Mouse (Mus musculus): ENCODE measurements around the gene Vmn1r165. TPM values are rescaled to one million over a fixed set of nuclear protein-coding genes. Genes with fewer than 3 reads are reported as not detected.

The Vmn1r165 gene
- polyA plus RNA-seq (2012; rRNA removed), result not detected in 2 replicates

GRCm38 (mm10) chr7:23217032-23217431 is at the start of gene Vmn1r165:
Gene Vmn1r165 (plus strand): TSS chr7:23217332.

GRCm38 (mm10) chr7:23251582-23251981 is 34.5 kb downstream of the Vmn1r165 start, which contains the start of gene Vmn1r166:
Gene Vmn1r166 (minus strand): TSS chr7:23251682.

Other genes with a start within 250 kb of the Vmn1r165 start
- gene Gm4214, start 232.7 kb upstream of the Vmn1r165 start, polyA plus RNA-seq (2012; rRNA removed), result not detected in 2 replicates
- gene Gm4216, start 197.4 kb upstream of the Vmn1r165 start, polyA plus RNA-seq (2012; rRNA removed), result not detected in 2 replicates
- gene Vmn1r163, start 161.8 kb upstream of the Vmn1r165 start, polyA plus RNA-seq (2012; rRNA removed), result not detected in 2 replicates
- gene Gm8720, start 149.9 kb upstream of the Vmn1r165 start, polyA plus RNA-seq (2012; rRNA removed), result not detected in 2 replicates
- gene Gm10662, start 72.9 kb upstream of the Vmn1r165 start, polyA plus RNA-seq (2012; rRNA removed), result not detected in 2 replicates
- not detected in 2 replicates for gene Vmn1r166, start 34.4 kb downstream of the Vmn1r165 start, polyA plus RNA-seq (2012; rRNA removed)
- gene Gm6902, start 61.6 kb downstream of the Vmn1r165 start, polyA plus RNA-seq (2012; rRNA removed), result not detected in 2 replicates
- not detected in 2 replicates for gene Nlrp4e, start 83.9 kb downstream of the Vmn1r165 start, polyA plus RNA-seq (2012; rRNA removed)
- not detected in 2 replicates for gene Nlrp5, start 168.6 kb downstream of the Vmn1r165 start, polyA plus RNA-seq (2012; rRNA removed)